Mouse (Mus musculus) lung, embryonic 16.5 days (tissue): ENCODE data around the gene Taf8. TPM values are rescaled to one million over a fixed set of nuclear protein-coding genes. Genes with fewer than 3 reads are reported as not detected.

ENCODE experiments used
- ATAC-seq: fragments of 200-750 bp; cut with Nextera tagmentation; 2 replicates; pipeline ENCODE4 v1.8.0; 2017; ENCODE audit warnings: low read depth, mild to moderate bottlenecking, moderate library complexity
- H3K27ac ChIP-seq: fragments of 300-500 bp; sonication (generic); 2 replicates; pipeline ENCODE4 v1.5.1; 2014; ENCODE audit warnings: mild to moderate bottlenecking, control low read depth, low read length
- H3K27me3 ChIP-seq: fragments of 300-500 bp; sonication (generic); 2 replicates; pipeline ENCODE4 v1.6.1; 2014; ENCODE audit warnings: low read depth, low read length, mixed read lengths; ENCODE audit not compliant: control insufficient read depth, insufficient read depth
- H3K36me3 ChIP-seq: fragments of 300-500 bp; sonication (generic); 2 replicates; pipeline ENCODE4 v1.6.1; 2014; ENCODE audit warnings: low read length; ENCODE audit not compliant: control insufficient read depth, insufficient read depth
- H3K4me1 ChIP-seq: fragments of 300-500 bp; sonication (generic); replicated peaks from 2 replicates; pipeline ENCODE4 v1.6.1; 2014; ENCODE audit warnings: low read length, mixed read lengths; ENCODE audit not compliant: control insufficient read depth, insufficient read depth
- H3K4me2 ChIP-seq: fragments of 300-500 bp; sonication (generic); 2 replicates; pipeline ENCODE4 v1.6.1; 2014; ENCODE audit warnings: low read depth, low read length, control low read depth
- H3K4me3 ChIP-seq: fragments of 300-500 bp; sonication (generic); 2 replicates; pipeline ENCODE4 v1.5.1; 2014; ENCODE audit warnings: mild to moderate bottlenecking, low read length, control low read depth
- H3K9ac ChIP-seq: fragments of 300-500 bp; sonication (generic); 2 replicates; pipeline ENCODE4 v1.6.1; 2014; ENCODE audit warnings: low read length, control low read depth
- H3K9me3 ChIP-seq: fragments of 300-500 bp; sonication (generic); 2 replicates; pipeline ENCODE4 v1.6.1; 2016; ENCODE audit warnings: low read length; ENCODE audit not compliant: control insufficient read depth
- WGBS: fragments of 180-500 bp; shearing (Covaris S2); extraction: QIAGEN DNeasy Blood & Tissue Kit; methylation state at CpG from one replicate; pipeline ENCODE4 v1.1.7; 2014; 5-methylcytosine and 5-hydroxymethylcytosine counted together
- polyA plus RNA-seq: library from polyadenylated mRNA; unstranded; fragments of >200 nt; fragmentation: Nextera tagmentation; extraction: Ambion mirVana; gene quantifications from 2 replicates; pipeline ENCODE4 v1.2.1, GENCODE M21; 2015

The Taf8 gene
- polyA plus RNA-seq, 1 experiment from 2014 or later, result 30.9 TPM

GRCm38 (mm10) chr17:47482401-47482800 lies 19.7 kb downstream of the Taf8 start:
- 41% methylated on average over 2 of the region's 2 CpGs for WGBS
- no peak overlapping the region for H3K9ac ChIP-seq

GRCm38 (mm10) chr17:47479887-47480286 lies 22.2 kb downstream of the Taf8 start:
- ATAC-seq, result no peak

More at GRCm38 (mm10) chr17:47482401-47482800, 19.7 kb downstream of the Taf8 start:
- Histone ChIP-seq H3K9me3 (no peaks in the 10 kb centered on the region), H3K4me1 (peaks cover 10% of the 10 kb centered on the region), H3K4me2 (no peak overlapping the region), H3K4me3 (no peak overlapping the region), H3K27me3 (no peaks in the 10 kb centered on the region), H3K27ac (no peak overlapping the region), H3K36me3 (no peaks in the 10 kb centered on the region)
- ATAC-seq, result no peak

GRCm38 (mm10) chr17:47475714-47476113 lies 26.4 kb downstream of the Taf8 start:
- no peak for ATAC-seq
- 58% methylated on average over 3 of the region's 3 CpGs for WGBS
- no peak overlapping the region for H3K27ac ChIP-seq
- no peaks in the 10 kb centered on the region for H3K36me3 ChIP-seq
- no peaks in the 10 kb centered on the region for H3K4me1 ChIP-seq
- no peak overlapping the region for H3K4me2 ChIP-seq
- no peak overlapping the region for H3K4me3 ChIP-seq
- H3K9ac ChIP-seq, result no peak overlapping the region
- H3K27me3 ChIP-seq, result no peaks in the 10 kb centered on the region
- H3K9me3 ChIP-seq, result no peaks in the 10 kb centered on the region

More at GRCm38 (mm10) chr17:47479887-47480286, 22.2 kb downstream of the Taf8 start:
- Histone ChIP-seq H3K9ac (no peak overlapping the region), H3K27me3 (no peaks in the 10 kb centered on the region), H3K9me3 (no peaks in the 10 kb centered on the region), H3K4me3 (no peak overlapping the region), H3K4me2 (no peak overlapping the region), H3K4me1 (peaks cover 3% of the 10 kb centered on the region), H3K27ac (no peak overlapping the region), H3K36me3 (no peaks in the 10 kb centered on the region)
- WGBS, result 37% methylated on average over 3 of the region's 3 CpGs

GRCm38 (mm10) chr17:47475181-47475580 lies 26.9 kb downstream of the Taf8 start:
- no peaks in the 10 kb centered on the region for H3K36me3 ChIP-seq
- no peak overlapping the region for H3K9ac ChIP-seq
- WGBS, result 82% methylated on average over 4 of the region's 4 CpGs
- ATAC-seq, result no peak
- H3K4me1 ChIP-seq, result peaks cover 5% of the 10 kb centered on the region; the same call in 1 of the 2 replicates
- H3K9me3 ChIP-seq, result no peaks in the 10 kb centered on the region
- no peaks in the 10 kb centered on the region for H3K27me3 ChIP-seq
- H3K27ac ChIP-seq, result no peak overlapping the region
- H3K4me2 ChIP-seq, result no peak overlapping the region
- no peak overlapping the region for H3K4me3 ChIP-seq

GRCm38 (mm10) chr17:47474250-47474649 lies 27.8 kb downstream of the Taf8 start:
- H3K9ac ChIP-seq, result no peak overlapping the region
- no peak overlapping the region for H3K4me2 ChIP-seq
- H3K27me3 ChIP-seq, result no peaks in the 10 kb centered on the region
- 62% methylated on average over 4 of the region's 4 CpGs for WGBS
- H3K9me3 ChIP-seq, result no peaks in the 10 kb centered on the region
- no peak overlapping the region for H3K27ac ChIP-seq
- H3K4me1 ChIP-seq, result peaks cover 6% of the 10 kb centered on the region; the same call in 1 of the 2 replicates
- H3K4me3 ChIP-seq, result no peak overlapping the region
- no peak for ATAC-seq
- H3K36me3 ChIP-seq, result no peaks in the 10 kb centered on the region

- no peaks in the 10 kb centered on the region; the same call in 1 of the 2 replicates for H3K27me3 ChIP-seq
- no peak overlapping the region for H3K4me2 ChIP-seq
- H3K4me3 ChIP-seq, result no peak overlapping the region
- no peak for ATAC-seq
- H3K4me1 ChIP-seq, result peaks cover 6% of the 10 kb centered on the region
- no peak overlapping the region for H3K9ac ChIP-seq
- H3K9me3 ChIP-seq, result no peaks in the 10 kb centered on the region
- H3K36me3 ChIP-seq, result no peaks in the 10 kb centered on the region
- WGBS, result 16% methylated on average over 8 of the region's 8 CpGs
- no peak overlapping the region; the same call in 1 of the 2 replicates for H3K27ac ChIP-seq
Observed at GRCm38 (mm10) chr17:47473434-47473974, 28.6 kb downstream of the Taf8 start.

GRCm38 (mm10) chr17:47472435-47473350 lies 29.4 kb downstream of the Taf8 start:
- Histone ChIP-seq H3K9ac (no peak overlapping the region), H3K4me2 (no peak overlapping the region), H3K36me3 (no peaks in the 10 kb centered on the region), H3K27me3 (peaks cover 5% of the 10 kb centered on the region), H3K4me3 (no peak overlapping the region), H3K9me3 (no peaks in the 10 kb centered on the region), H3K27ac (no peak overlapping the region), H3K4me1 (peaks cover 11% of the 10 kb centered on the region)
- WGBS, result 24% methylated on average over 15 of the region's 15 CpGs
- peak; percentile 16; the same call in 1 of the 2 replicates for ATAC-seq

- ATAC-seq, result peak; percentile 39; the same call in 1 of the 2 replicates
- Histone ChIP-seq H3K4me1 (peaks cover 11% of the 10 kb centered on the region), H3K9ac (no peak overlapping the region), H3K27me3 (peaks cover 9% of the 10 kb centered on the region), H3K4me3 (no peak overlapping the region), H3K9me3 (no peaks in the 10 kb centered on the region), H3K27ac (no peak overlapping the region), H3K36me3 (no peaks in the 10 kb centered on the region), H3K4me2 (no peak overlapping the region)
- 78% methylated on average over 5 of the region's 5 CpGs for WGBS
Observed at GRCm38 (mm10) chr17:47470686-47471085, 31.4 kb downstream of the Taf8 start.

GRCm38 (mm10) chr17:47470121-47470520 lies 32.0 kb downstream of the Taf8 start:
- Histone ChIP-seq H3K9ac (no peak overlapping the region), H3K4me2 (no peak overlapping the region), H3K27me3 (peaks cover 9% of the 10 kb centered on the region), H3K27ac (no peak overlapping the region), H3K4me1 (peaks cover 11% of the 10 kb centered on the region), H3K9me3 (no peaks in the 10 kb centered on the region), H3K36me3 (no peaks in the 10 kb centered on the region), H3K4me3 (no peak overlapping the region)
- ATAC-seq, result no peak
- WGBS, result 89% methylated on average over 4 of the region's 4 CpGs
